Mouse (Mus musculus) central nervous system, embryonic 14 days (tissue): ENCODE data around the gene Gm20696. TPM values are rescaled to one million over a fixed set of nuclear protein-coding genes. Genes with fewer than 3 reads are reported as not detected.

Source experiments
- polyA plus RNA-seq: library from polyadenylated mRNA; depleted of rRNA; stranded (reverse); fragments of >200 nt; gene quantifications from 2 replicates; pipeline ENCODE4 v1.2.3, GENCODE M21; 2012; rRNA removed

Gm20696 gene
- polyA plus RNA-seq, result 1.1 and 1.2 TPM in 2 replicates

GRCm38 (mm10) chr6:99666318-99667171 is at the start of gene Gm20696, which contains the start of gene Eif4e3:
TSS of gene Gm20696 (minus strand) at chr6:99666797.
TSS of gene Eif4e3 (minus strand) at chr6:99666771.

DNA sequence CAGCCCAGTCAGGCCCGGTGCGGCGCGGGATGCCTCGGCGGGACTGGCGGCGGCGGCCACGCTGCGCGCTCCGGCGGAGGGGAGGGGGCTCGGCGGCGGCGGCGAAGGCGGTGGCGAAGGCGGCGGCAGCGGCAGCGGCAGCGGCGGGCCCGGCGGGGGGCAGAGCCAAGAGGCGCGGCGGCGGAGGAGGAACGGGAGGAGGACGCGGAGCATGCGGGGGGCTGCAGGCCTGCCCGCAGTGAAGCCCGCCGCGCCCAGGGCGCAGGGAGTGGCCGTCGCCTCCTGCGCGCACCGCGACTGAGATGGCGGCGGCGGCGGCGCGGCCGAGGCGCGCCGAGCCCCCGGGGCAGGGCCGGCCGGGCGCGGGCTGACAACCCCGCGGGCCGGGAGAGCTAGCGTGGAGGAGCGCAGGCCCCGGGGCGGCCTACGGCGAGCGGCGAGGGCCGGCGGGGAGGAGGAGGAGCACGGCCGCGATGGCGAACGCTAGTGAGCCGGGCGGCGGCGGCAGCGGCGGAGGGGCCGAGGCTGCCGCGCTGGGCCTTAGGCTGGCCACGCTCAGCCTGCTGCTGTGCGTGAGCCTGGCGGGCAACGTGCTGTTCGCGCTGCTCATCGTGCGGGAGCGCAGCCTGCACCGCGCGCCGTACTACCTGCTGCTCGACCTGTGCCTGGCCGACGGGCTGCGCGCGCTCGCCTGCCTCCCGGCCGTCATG is 25.8 kb upstream of the Gm20696 start, which contains the start of gene Gpr27:
Gpr27 (plus strand) TSS at position 474 of the 710 bp plus-strand sequence.

GRCm38 (mm10) chr6:99522359-99523108 is 144.1 kb downstream of the Gm20696 start, which contains the start of gene Foxp1:
TSS of gene Foxp1 (minus strand) at chr6:99522721.

Other genes with a start within 250 kb of the Gm20696 start
- gene Foxp1, start 144.1 kb downstream of the Gm20696 start, polyA plus RNA-seq, result 50.5 and 57.0 TPM in 2 replicates
- 13.9 and 14.1 TPM in 2 replicates for gene Eif4e3, start within 50 bp of the Gm20696 start, polyA plus RNA-seq
- 25.3 and 27.5 TPM in 2 replicates for gene Gpr27, start 25.9 kb upstream of the Gm20696 start, polyA plus RNA-seq
- 0.20 and 0.30 TPM in 2 replicates for gene Prok2, start 59.6 kb upstream of the Gm20696 start, polyA plus RNA-seq